Mouse (Mus musculus): ENCODE data around the gene Cep41.

DNA sequence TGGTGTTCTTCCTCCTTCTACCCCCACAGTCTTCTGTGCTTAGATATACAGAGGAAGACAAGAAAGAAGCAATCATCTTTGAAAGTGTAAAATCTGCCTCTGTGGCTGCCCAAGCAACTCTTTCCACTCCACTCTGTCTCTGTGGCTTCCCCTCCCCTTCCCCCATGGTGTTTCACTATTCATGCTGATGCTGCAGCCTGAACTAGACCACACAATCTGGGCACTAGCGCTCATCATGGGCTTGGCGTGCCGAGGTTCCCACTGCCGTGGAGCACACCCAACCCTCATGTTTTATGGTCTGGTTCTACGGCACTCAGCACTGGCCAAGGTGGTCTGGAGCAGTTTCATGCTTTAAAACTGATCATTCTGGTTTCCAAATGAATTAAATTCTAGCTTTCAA lies 21.9 kb downstream of the Cep41 start:
- no peak for TF ChIP-seq CTCF (IDR thresholded peaks at IDR 0.05; ENCODE audit: insufficient read depth, low read length)
- TF ChIP-seq POLR2A (IDR thresholded peaks at IDR 0.05; ENCODE audit: borderline replicate concordance, extremely low read depth, low read depth, low read length), result no peak

All from lung, adult 2 months (tissue).